Mouse (Mus musculus) E14TG2a.4 (cell line): ENCODE data around the gene Scgb1a1.

Source experiments
- H3K27me3 ChIP-seq: 2 replicates; pipeline ENCODE4 v1.6.1; 2014; ENCODE audit warnings: low read length, control low read depth; ENCODE audit not compliant: insufficient read depth
- H3K36me3 ChIP-seq: 2 replicates; pipeline ENCODE4 v1.6.1; 2014; ENCODE audit warnings: low read length, control low read depth; ENCODE audit not compliant: insufficient read depth
- H3K4me1 ChIP-seq: replicated peaks from 2 replicates; pipeline ENCODE4 v1.6.1; 2014; ENCODE audit warnings: low read depth, low read length, control low read depth
- H3K4me3 ChIP-seq: replicated peaks from 2 replicates; pipeline ENCODE4 v1.5.1; 2014; ENCODE audit warnings: mild to moderate bottlenecking, low read length
- H3K9me3 ChIP-seq: 2 replicates; pipeline ENCODE4 v1.6.1; 2014; ENCODE audit warnings: low read length, control low read depth
- CTCF ChIP-seq: conservative IDR thresholded peaks from 2 replicates; pipeline ENCODE4 v1.5.1; 2014; ENCODE audit warnings: low read length
- NANOG ChIP-seq: IDR thresholded peaks from 2 replicates; pipeline ENCODE4 v1.6.1; 2014; ENCODE audit warnings: borderline replicate concordance, low read length, mixed read lengths
- POU5F1 ChIP-seq: IDR thresholded peaks from 2 replicates; pipeline ENCODE4 v1.6.1; 2014; ENCODE audit warnings: low read length, borderline replicate concordance

Gene Scgb1a1

DNA sequence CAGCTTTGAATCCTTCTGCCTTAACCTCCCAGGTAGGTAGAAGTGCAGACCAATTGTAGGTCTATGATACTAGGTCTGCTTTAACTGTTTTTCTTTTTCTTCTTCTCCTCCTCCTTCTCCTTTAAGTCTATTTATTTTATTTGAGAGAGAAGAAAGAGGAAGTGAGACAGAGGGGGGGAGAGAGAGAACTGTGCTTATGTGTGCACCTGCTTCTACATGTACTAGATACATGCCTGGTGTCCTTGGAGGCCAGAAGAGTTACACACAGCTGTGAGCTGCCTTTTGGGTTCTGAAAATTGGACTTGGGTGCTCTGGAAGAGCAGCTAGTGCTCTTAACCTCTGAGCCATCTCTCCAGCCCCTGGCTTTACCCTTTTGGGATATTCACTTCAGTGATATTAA is 46.7 kb downstream of the Scgb1a1 start:
- Histone ChIP-seq H3K27me3 (no peaks in the 10 kb centered on the region), H3K4me3 (no peak overlapping the region), H3K9me3 (no peaks in the 10 kb centered on the region), H3K4me1 (peaks cover 38% of the 10 kb centered on the region), H3K36me3 (no peaks in the 10 kb centered on the region)
- TF ChIP-seq CTCF = no peak
- no peak for TF ChIP-seq NANOG
- TF ChIP-seq POU5F1 = no peak

GRCm38 (mm10) chr19:9040649-9041048 is 47.1 kb downstream of the Scgb1a1 start:
- peaks cover 38% of the 10 kb centered on the region for H3K4me1 ChIP-seq
- H3K9me3 ChIP-seq = no peaks in the 10 kb centered on the region
- TF ChIP-seq NANOG = no peak
- no peak for TF ChIP-seq CTCF
- no peak for TF ChIP-seq POU5F1
- H3K27me3 ChIP-seq = no peaks in the 10 kb centered on the region
- H3K36me3 ChIP-seq = no peaks in the 10 kb centered on the region
- H3K4me3 ChIP-seq = no peak overlapping the region

- H3K9me3 ChIP-seq = no peaks in the 10 kb centered on the region
- TF ChIP-seq NANOG (no peak), POU5F1 (no peak), CTCF (no peak)
Observed at GRCm38 (mm10) chr19:9039928-9040327, 47.8 kb downstream of the Scgb1a1 start.

DNA sequence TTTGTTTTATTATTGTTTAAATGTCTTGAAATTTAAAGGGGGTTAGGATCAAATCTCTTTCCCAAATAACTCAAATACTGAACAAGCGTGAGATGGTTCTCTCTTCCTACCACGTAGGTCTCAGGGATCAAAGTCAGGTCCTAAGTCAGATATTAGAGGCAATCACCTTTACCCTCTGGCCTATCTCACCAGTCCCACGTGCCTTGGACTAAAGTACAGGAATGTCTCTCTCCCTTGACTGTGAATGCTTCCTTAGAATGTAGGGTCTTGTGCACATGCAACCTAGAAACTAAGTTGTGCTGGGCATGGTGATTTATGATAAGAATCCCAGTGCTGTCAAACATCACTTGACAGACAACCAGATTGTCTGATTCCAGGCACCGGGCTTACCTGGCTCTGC is 48.5 kb downstream of the Scgb1a1 start:
- TF ChIP-seq CTCF (no peak), POU5F1 (no peak), NANOG (no peak)
- H3K4me3 ChIP-seq = no peak overlapping the region
- peaks cover 25% of the 10 kb centered on the region for H3K4me1 ChIP-seq
- no peaks in the 10 kb centered on the region for H3K9me3 ChIP-seq
- H3K27me3 ChIP-seq = no peaks in the 10 kb centered on the region
- no peaks in the 10 kb centered on the region for H3K36me3 ChIP-seq

More at GRCm38 (mm10) chr19:9039928-9040327, 47.8 kb downstream of the Scgb1a1 start:
- Histone ChIP-seq H3K27me3 (no peaks in the 10 kb centered on the region), H3K36me3 (no peaks in the 10 kb centered on the region), H3K4me3 (no peak overlapping the region), H3K4me1 (peaks cover 32% of the 10 kb centered on the region)

DNA sequence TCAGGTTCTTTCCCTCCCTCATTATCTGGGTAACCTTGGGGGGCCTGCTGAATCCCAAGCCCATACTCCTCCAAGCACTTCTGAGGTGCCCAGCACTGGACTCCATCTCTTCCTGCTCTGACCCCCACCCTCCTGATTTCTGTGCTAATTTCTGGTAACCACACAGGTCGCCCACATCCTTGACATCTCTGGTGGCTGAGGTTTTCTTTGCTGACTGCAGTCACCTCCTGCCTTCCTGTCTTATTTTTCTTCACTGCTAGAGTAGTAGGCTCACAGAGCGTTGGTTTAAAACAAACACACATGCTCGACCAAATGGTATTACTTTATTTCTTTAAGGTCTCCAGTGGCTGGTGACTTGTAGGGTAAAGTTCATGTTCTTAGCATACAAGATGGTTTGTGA is 49.6 kb downstream of the Scgb1a1 start:
- Histone ChIP-seq H3K9me3 (no peaks in the 10 kb centered on the region), H3K27me3 (no peaks in the 10 kb centered on the region), H3K4me3 (no peak overlapping the region), H3K4me1 (peaks cover 25% of the 10 kb centered on the region), H3K36me3 (no peaks in the 10 kb centered on the region)
- TF ChIP-seq NANOG (no peak), POU5F1 (no peak), CTCF (no peak)

GRCm38 (mm10) chr19:9035101-9035500 is 52.7 kb downstream of the Scgb1a1 start:
- no peak for TF ChIP-seq CTCF
- TF ChIP-seq NANOG = no peak
- TF ChIP-seq POU5F1 = no peak
- H3K4me1 ChIP-seq = peaks cover 22% of the 10 kb centered on the region
- H3K4me3 ChIP-seq = no peak overlapping the region
- no peaks in the 10 kb centered on the region for H3K27me3 ChIP-seq
- H3K9me3 ChIP-seq = no peaks in the 10 kb centered on the region
- H3K36me3 ChIP-seq = no peaks in the 10 kb centered on the region

DNA sequence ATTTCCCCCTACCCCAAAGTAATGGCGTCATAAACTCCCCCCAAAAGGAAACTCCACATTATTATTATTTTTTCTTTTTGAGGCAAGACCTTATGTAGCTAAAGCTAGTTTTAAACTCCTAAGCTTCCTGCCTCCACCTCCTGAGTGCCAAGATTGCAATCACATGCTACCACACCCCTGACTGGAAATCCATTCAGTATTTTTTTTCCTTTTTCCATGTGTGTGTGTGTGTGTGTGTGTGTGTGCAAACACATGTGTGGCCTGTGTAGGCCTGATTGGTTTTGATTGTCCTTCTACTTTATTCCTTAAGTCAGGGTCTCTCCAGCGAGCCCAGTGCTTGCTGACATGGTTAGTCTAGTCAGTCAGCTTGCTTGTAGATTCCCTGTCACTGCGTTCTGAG is 53.3 kb downstream of the Scgb1a1 start:
- Histone ChIP-seq H3K4me1 (peaks cover 16% of the 10 kb centered on the region), H3K4me3 (no peak overlapping the region), H3K27me3 (no peaks in the 10 kb centered on the region), H3K36me3 (no peaks in the 10 kb centered on the region), H3K9me3 (no peaks in the 10 kb centered on the region)
- TF ChIP-seq NANOG (no peak), POU5F1 (no peak), CTCF (no peak)
